Mouse (Mus musculus) forebrain, embryonic 12.5 days (tissue): ENCODE data around the gene Commd4. TPM values are rescaled to one million over a fixed set of nuclear protein-coding genes. Genes with fewer than 3 reads are reported as not detected.
A peak's percentile ranks its signal among the peaks of the same experiment; 100 is the strongest.

Source experiments
- ATAC-seq: fragments of 200-750 bp; cut with Nextera tagmentation; 2 replicates; pipeline ENCODE4 v1.8.0; 2017; ENCODE audit warnings: moderate TSS enrichment; ENCODE audit not compliant: low FRiP score
- H3K27ac ChIP-seq: fragments of 300-500 bp; sonication (generic); 2 replicates; pipeline ENCODE4 v1.5.1; 2016; ENCODE audit warnings: mild to moderate bottlenecking
- H3K27me3 ChIP-seq: fragments of 300-500 bp; sonication (generic); 2 replicates; pipeline ENCODE4 v1.6.1; 2016; ENCODE audit warnings: mild to moderate bottlenecking
- H3K36me3 ChIP-seq: fragments of 300-500 bp; sonication (generic); replicated peaks from 2 replicates; pipeline ENCODE4 v1.6.1; 2016; ENCODE audit warnings: mild to moderate bottlenecking
- H3K4me1 ChIP-seq: fragments of 300-500 bp; sonication (generic); 2 replicates; pipeline ENCODE4 v1.6.1; 2016
- H3K4me2 ChIP-seq: fragments of 300-500 bp; sonication (generic); 2 replicates; pipeline ENCODE4 v1.6.1; 2016; ENCODE audit warnings: mild to moderate bottlenecking, moderate library complexity
- H3K4me3 ChIP-seq: fragments of 300-500 bp; sonication (generic); replicated peaks from 2 replicates; pipeline ENCODE4 v1.5.1; 2016; ENCODE audit warnings: mild to moderate bottlenecking
- H3K9ac ChIP-seq: fragments of 300-500 bp; sonication (generic); 2 replicates; pipeline ENCODE4 v1.6.1; 2016; ENCODE audit warnings: mild to moderate bottlenecking
- H3K9me3 ChIP-seq: fragments of 300-500 bp; sonication (generic); 2 replicates; pipeline ENCODE4 v1.6.1; 2016
- WGBS: fragments of 180-500 bp; shearing (Covaris S2); methylation state at CpG from one replicate; pipeline ENCODE4 v1.1.7; 2016; 5-methylcytosine and 5-hydroxymethylcytosine counted together
- polyA plus RNA-seq: library from polyadenylated mRNA; unstranded; fragments of >200 nt; fragmentation: Nextera tagmentation; extraction: Ambion mirVana; gene quantifications from 2 replicates; pipeline ENCODE4 v1.2.1, GENCODE M21; 2016

Gene Commd4
- polyA plus RNA-seq, 1 experiment from 2014 or later, result 108 TPM

- 93% methylated on average over 9 of the region's 9 CpGs for WGBS
- Histone ChIP-seq H3K36me3 (peaks cover 88% of the 10 kb centered on the region), H3K9ac (no peak overlapping the region), H3K4me3 (no peak overlapping the region), H3K27ac (no peak overlapping the region), H3K4me1 (no peaks in the 10 kb centered on the region), H3K4me2 (no peak overlapping the region), H3K9me3 (no peaks in the 10 kb centered on the region), H3K27me3 (no peaks in the 10 kb centered on the region)
- ATAC-seq, result no peak
Observed at GRCm38 (mm10) chr9:57139110-57139509, 19.0 kb downstream of the Commd4 start.

GRCm38 (mm10) chr9:57138507-57138906, 19.6 kb downstream of the Commd4 start:
- H3K27ac ChIP-seq, result no peak overlapping the region
- H3K27me3 ChIP-seq, result no peaks in the 10 kb centered on the region
- H3K9me3 ChIP-seq, result no peaks in the 10 kb centered on the region
- H3K4me3 ChIP-seq, result no peak overlapping the region
- H3K36me3 ChIP-seq, result peaks cover 85% of the 10 kb centered on the region
- H3K4me2 ChIP-seq, result no peak overlapping the region
- ATAC-seq, result no peak
- no peaks in the 10 kb centered on the region for H3K4me1 ChIP-seq
- WGBS, result 92% methylated on average over 6 of the region's 6 CpGs
- no peak overlapping the region for H3K9ac ChIP-seq

DNA sequence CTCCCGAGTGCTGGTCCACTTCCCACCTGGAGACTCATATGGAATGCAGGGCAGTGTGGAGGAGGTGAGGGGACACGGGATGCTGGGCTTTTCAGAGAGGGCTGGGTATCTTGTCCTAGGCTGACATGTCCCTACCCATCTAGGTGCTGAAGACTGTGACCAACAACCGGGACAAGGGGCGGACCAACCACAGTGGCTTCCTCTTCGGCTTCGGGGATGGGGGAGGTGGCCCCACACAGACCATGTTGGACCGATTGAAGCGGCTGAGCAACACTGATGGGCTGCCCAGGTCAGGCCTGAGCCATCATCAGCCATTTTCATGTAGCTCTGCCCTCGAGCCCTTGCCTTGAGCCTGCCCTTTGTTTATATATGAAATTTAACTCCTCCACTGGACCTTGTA, 20.4 kb downstream of the Commd4 start:
- Histone ChIP-seq H3K4me2 (no peak overlapping the region), H3K9me3 (no peaks in the 10 kb centered on the region), H3K4me1 (no peaks in the 10 kb centered on the region), H3K27ac (no peak overlapping the region), H3K4me3 (no peak overlapping the region), H3K27me3 (no peaks in the 10 kb centered on the region), H3K9ac (no peak overlapping the region), H3K36me3 (peaks cover 78% of the 10 kb centered on the region)
- ATAC-seq, result no peak
- WGBS, result 92% methylated on average over 9 of the region's 9 CpGs

DNA sequence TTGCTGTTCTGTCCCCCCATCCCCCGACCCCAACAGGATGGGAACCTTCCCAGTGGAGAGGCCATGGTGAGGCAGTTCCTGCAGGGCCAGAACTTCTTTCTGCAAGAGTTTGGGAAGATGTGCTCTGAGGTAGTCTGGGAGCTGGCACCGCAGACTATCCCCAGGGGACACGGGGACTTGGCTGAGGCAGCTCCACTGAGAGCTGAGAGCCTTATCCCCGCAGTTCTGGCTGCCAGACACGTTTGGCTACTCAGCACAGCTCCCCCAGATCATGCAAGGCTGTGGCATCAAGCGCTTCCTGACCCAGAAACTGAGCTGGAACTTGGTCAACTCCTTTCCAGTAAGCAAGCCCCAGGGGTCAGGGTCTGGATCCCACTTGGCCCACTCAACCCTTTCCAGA, 20.9 kb downstream of the Commd4 start:
- peaks cover 74% of the 10 kb centered on the region for H3K36me3 ChIP-seq
- WGBS, result 88% methylated on average over 6 of the region's 6 CpGs
- H3K4me3 ChIP-seq, result no peak overlapping the region

GRCm38 (mm10) chr9:57130577-57131433, 27.3 kb downstream of the Commd4 start, which contains the start of gene Man2c1:
Gene Man2c1, plus strand, starts transcription at chr9:57130690.
- peaks cover 42% of the 10 kb centered on the region for H3K36me3 ChIP-seq
- H3K4me1 ChIP-seq, result peaks cover 14% of the 10 kb centered on the region
- H3K4me2 ChIP-seq, result peak within 1 kb of the TSS; percentile 75
- no peaks in the 10 kb centered on the region for H3K9me3 ChIP-seq
- peak within 1 kb of the TSS; percentile 94 for H3K27ac ChIP-seq
- peak within 1 kb of the TSS; percentile 71 for H3K9ac ChIP-seq
- peak within 1 kb of the TSS; percentile 59 for H3K4me3 ChIP-seq
- under 1% methylated on average over 58 of the region's 58 CpGs for WGBS
- H3K27me3 ChIP-seq, result no peaks in the 10 kb centered on the region
- peak; percentile 92 for ATAC-seq

More for the DNA sequence above, 20.9 kb downstream of the Commd4 start:
- Histone ChIP-seq H3K27ac (no peak overlapping the region), H3K4me2 (no peak overlapping the region), H3K9me3 (no peaks in the 10 kb centered on the region), H3K4me1 (no peaks in the 10 kb centered on the region), H3K27me3 (no peaks in the 10 kb centered on the region), H3K9ac (no peak overlapping the region)
- ATAC-seq, result no peak

DNA sequence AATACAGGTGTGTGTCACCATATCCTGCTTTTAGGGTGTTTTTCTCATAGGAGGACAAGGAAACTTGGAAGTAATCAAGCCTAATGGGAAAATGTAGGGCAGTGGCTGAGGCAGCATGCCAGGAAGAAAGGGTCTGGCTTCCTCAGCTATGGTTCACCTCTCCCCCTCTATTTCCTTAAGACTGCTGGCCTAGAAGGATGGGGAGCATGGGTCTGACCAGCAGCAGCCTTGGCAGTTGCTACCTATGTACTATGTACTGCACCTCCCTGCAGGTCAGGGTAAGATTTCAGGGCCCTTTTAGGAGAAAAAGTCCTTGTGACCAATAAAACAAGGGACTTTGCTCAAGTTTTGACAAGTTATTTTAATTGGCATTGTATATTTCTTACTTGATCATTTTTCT, 28.5 kb downstream of the Commd4 start:
- Histone ChIP-seq H3K9me3 (no peaks in the 10 kb centered on the region), H3K4me2 (peak overlapping the region; percentile 75), H3K4me1 (peaks cover 14% of the 10 kb centered on the region), H3K9ac (0 out of 2 replicates have a peak overlapping the region, but pooled peaks have one; percentile 21), H3K36me3 (peaks cover 47% of the 10 kb centered on the region), H3K27me3 (no peaks in the 10 kb centered on the region), H3K27ac (no peak overlapping the region), H3K4me3 (peak overlapping the region; percentile 59)
- ATAC-seq, result no peak

DNA sequence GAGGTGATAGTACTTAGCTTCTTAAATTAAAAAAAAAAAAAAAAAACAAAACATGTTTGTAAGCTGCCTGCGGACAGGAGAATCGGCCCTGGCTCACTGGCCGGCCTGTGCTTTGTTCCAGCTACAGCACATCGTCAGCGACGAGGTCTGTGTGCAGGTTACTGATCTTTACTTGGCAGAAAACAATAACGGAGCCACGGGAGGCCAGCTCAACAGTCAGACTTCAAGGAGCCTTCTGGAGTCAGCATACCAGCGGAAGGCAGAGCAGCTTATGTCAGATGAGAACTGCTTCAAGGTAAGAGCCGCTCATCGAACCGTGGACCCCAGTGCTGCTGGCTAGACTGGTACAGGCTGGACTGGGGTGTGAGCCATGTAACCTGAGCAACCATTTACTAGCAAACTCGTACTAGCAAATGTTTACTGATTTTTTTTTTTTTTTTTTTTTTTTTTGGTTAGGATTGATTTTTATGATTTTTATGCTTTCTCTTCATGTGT, 40.8 kb downstream of the Commd4 start:
- Histone ChIP-seq H3K4me2 (no peak overlapping the region), H3K9me3 (no peaks in the 10 kb centered on the region), H3K9ac (no peak overlapping the region), H3K4me3 (no peak overlapping the region), H3K27ac (no peak overlapping the region), H3K27me3 (no peaks in the 10 kb centered on the region), H3K4me1 (no peaks in the 10 kb centered on the region), H3K36me3 (peaks cover 92% of the 10 kb centered on the region)
- WGBS, result 87% methylated on average over 13 of the region's 13 CpGs
- no peak for ATAC-seq

Other genes starting within 250 kb of the Commd4 start
- gene Snx33, start 230.0 kb downstream of the Commd4 start, polyA plus RNA-seq, result 6.0 and 6.2 TPM in 2 replicates
- 69.6 and 71.4 TPM in 2 replicates for gene Imp3, start 220.9 kb downstream of the Commd4 start, polyA plus RNA-seq
- gene Snupn, start 207.5 kb downstream of the Commd4 start, polyA plus RNA-seq, result 25.7 and 27.6 TPM in 2 replicates
- gene Ptpn9, start 163.4 kb downstream of the Commd4 start, polyA plus RNA-seq, result 26.1 and 27.4 TPM in 2 replicates
- gene Sin3a, start 86.3 kb downstream of the Commd4 start, polyA plus RNA-seq, result 42.1 and 52.7 TPM in 2 replicates
- 50.8 and 52.1 TPM in 2 replicates for gene Man2c1, start 27.6 kb downstream of the Commd4 start, polyA plus RNA-seq
- gene Neil1, start 10.0 kb downstream of the Commd4 start, polyA plus RNA-seq, result 6.1 TPM in 2 replicates
- gene Trcg1, start 78.2 kb upstream of the Commd4 start, polyA plus RNA-seq, result 0.06 TPM in 1 of 2 replicates, not detected in the other
- 9.1 and 11.7 TPM in 2 replicates for gene 1700017B05Rik, start 104.3 kb upstream of the Commd4 start, polyA plus RNA-seq